Mouse (Mus musculus): ENCODE measurements around the gene Asb6. TPM values are rescaled to one million over a fixed set of nuclear protein-coding genes. Genes with fewer than 3 reads are reported as not detected.

Gene Asb6
- polyA plus RNA-seq, 1 experiment = 16.3 TPM

DNA sequence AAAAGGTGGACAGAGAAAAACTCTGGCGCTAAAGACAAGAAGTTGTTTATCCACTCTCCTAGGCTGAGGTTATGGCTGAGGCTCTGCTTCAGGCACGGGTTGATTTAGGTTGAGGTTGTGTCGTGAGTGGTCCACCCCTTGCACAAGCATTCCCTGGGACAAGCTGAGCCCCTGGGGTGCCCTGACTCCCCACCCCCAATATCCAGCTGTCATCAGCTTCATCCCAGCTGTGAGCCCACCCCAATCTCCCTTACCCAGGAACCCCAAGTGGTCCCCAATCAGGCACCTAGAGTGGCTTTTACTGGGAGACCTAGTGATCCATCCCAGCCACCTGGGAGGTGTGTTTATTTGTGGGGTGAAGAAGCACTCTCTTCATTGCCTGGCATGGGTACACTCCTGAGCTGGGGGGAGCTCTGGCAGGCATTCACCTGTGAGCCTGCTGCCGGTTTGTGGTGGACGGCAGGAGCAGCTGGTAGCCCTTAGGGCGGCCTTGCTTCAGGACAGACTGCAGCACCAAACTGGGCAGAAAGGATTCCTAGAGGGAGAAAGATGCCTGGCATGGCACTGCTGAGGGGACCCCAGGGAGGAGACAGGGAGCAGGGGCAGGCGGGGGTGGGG, 34.8 kb downstream of the Asb6 start:
- H3K27me3 ChIP-seq (ENCODE audit: control insufficient read depth) = peaks cover 58% of the 10 kb centered on the region
- H3K4me1 ChIP-seq (ENCODE audit: control insufficient read depth) = peaks cover 22% of the 10 kb centered on the region
- TF ChIP-seq TAL1 (IDR thresholded peaks at IDR 0.05; ENCODE audit: low read length) = no peak
- peak overlapping the region; percentile 59 for H3K4me3 ChIP-seq (replicated peaks)
- no peaks in the 10 kb centered on the region for H3K9me3 ChIP-seq (ENCODE audit: control insufficient read depth, low read length)
- no peaks in the 10 kb centered on the region for H3K36me3 ChIP-seq (ENCODE audit: control insufficient read depth)

DNA sequence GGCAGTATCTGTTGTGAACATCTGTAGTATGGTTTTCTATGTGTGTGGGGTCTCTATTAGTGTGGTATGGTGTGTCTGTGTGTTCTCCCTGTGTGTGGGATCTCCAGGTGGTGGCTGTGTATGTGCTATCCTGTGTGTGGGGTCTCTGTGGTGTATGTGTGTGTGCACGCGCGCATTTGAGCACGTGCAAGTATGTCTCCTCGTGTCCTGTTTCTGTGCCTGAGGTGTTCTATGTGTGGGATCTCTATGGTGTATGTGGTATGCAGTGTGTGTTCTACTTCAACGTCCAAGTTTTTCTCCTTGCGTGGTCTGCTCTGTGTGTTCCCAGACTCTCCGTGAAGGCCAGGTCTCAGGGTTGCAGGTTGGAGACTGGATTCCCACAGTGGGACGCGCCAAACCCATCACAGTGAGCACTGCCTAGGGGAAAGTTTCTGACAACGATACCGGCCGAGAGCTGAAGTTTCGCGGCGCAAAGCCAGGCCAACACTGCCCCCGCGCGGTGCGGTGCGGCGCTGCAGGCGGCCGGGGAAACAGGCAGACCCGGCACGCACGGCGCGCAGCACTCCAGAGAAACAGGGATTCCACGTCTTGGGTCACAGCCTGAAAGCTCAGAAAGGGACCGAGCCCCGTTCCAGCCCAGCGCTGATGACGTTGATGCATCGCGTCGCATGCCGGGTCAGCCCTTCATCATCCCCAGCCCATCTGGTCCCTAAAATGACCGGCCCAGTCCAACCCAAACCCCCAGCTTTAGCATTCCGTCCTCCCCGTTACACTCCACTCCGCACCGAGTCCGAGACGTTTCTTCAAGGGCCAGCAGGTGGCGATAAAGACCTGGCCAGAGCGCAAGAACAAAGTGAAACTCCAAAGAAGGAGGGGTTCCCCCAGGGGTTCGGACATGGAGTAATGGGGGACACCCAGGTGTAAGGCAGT, 35.7 kb downstream of the Asb6 start:
- H3K4me1 ChIP-seq (ENCODE audit: control insufficient read depth) = peaks cover 22% of the 10 kb centered on the region
- H3K27me3 ChIP-seq (ENCODE audit: control insufficient read depth) = peaks cover 49% of the 10 kb centered on the region
- TF ChIP-seq TAL1 (IDR thresholded peaks at IDR 0.05; ENCODE audit: low read length) = no peak
- TF ChIP-seq GATA1 (IDR thresholded peaks at IDR 0.05; ENCODE audit: low read length) = no peak
- H3K9me3 ChIP-seq (ENCODE audit: control insufficient read depth, low read length) = no peaks in the 10 kb centered on the region
- H3K36me3 ChIP-seq (ENCODE audit: control insufficient read depth) = no peaks in the 10 kb centered on the region
- peak overlapping the region; percentile 59 for H3K4me3 ChIP-seq (replicated peaks)

DNA sequence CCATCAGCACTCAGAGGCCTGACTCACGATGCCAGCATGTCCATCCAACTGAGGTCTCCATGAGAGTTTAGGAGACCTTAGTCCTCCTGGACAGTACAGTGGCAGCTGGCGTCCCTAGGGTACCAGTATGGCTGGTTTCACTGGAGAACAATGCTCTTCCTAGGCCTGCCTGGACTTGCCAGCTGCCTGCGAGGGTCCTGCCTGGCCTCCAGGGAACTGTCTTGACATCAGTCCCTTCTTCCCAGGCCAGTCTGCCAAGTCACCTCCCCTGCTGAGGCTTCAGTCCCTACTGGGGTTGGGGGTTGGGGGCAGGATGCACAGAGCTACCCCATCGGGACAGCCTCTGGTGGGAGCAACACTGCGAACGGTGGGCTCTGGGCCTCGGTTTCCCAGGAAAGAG, 38.1 kb downstream of the Asb6 start:
- TF ChIP-seq TAL1 (IDR thresholded peaks at IDR 0.05; ENCODE audit: low read length) = no peak
- no peak for TF ChIP-seq GATA1 (IDR thresholded peaks at IDR 0.05; ENCODE audit: low read length)
- no peaks in the 10 kb centered on the region for H3K36me3 ChIP-seq (ENCODE audit: control insufficient read depth)
- H3K27me3 ChIP-seq (ENCODE audit: control insufficient read depth) = peaks cover 33% of the 10 kb centered on the region
- H3K4me1 ChIP-seq (ENCODE audit: control insufficient read depth) = peaks cover 22% of the 10 kb centered on the region
- H3K9me3 ChIP-seq (ENCODE audit: control insufficient read depth, low read length) = no peaks in the 10 kb centered on the region
- no peak overlapping the region for H3K4me3 ChIP-seq (replicated peaks)

DNA sequence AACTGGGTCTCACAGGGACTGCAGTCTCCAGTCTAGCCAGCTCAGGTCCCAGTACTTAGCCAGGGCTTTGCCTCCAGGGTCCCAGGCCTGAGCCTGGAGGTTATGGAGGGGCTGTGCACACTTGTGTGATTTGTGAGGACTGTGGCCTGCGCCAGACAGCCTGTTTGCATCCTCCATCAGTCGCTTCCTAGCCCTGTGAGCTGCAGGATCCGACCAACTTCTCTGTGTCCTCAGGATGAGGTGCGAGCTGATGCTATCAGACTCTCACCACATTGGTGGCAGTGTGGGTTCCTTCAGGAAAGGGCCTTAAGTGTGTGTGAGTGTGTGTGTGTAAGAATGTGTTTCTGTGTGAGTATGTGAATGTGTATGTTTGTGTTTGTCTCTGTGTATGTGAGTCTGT, 42.7 kb downstream of the Asb6 start:
- no peak for TF ChIP-seq TAL1 (IDR thresholded peaks at IDR 0.05; ENCODE audit: low read length)
- TF ChIP-seq GATA1 (IDR thresholded peaks at IDR 0.05; ENCODE audit: low read length) = no peak
- H3K4me1 ChIP-seq (ENCODE audit: control insufficient read depth) = peaks cover 20% of the 10 kb centered on the region
- no peaks in the 10 kb centered on the region for H3K9me3 ChIP-seq (ENCODE audit: control insufficient read depth, low read length)
- no peaks in the 10 kb centered on the region for H3K36me3 ChIP-seq (ENCODE audit: control insufficient read depth)
- no peak overlapping the region for H3K4me3 ChIP-seq (replicated peaks)
- peaks cover 50% of the 10 kb centered on the region for H3K27me3 ChIP-seq (ENCODE audit: control insufficient read depth)

DNA sequence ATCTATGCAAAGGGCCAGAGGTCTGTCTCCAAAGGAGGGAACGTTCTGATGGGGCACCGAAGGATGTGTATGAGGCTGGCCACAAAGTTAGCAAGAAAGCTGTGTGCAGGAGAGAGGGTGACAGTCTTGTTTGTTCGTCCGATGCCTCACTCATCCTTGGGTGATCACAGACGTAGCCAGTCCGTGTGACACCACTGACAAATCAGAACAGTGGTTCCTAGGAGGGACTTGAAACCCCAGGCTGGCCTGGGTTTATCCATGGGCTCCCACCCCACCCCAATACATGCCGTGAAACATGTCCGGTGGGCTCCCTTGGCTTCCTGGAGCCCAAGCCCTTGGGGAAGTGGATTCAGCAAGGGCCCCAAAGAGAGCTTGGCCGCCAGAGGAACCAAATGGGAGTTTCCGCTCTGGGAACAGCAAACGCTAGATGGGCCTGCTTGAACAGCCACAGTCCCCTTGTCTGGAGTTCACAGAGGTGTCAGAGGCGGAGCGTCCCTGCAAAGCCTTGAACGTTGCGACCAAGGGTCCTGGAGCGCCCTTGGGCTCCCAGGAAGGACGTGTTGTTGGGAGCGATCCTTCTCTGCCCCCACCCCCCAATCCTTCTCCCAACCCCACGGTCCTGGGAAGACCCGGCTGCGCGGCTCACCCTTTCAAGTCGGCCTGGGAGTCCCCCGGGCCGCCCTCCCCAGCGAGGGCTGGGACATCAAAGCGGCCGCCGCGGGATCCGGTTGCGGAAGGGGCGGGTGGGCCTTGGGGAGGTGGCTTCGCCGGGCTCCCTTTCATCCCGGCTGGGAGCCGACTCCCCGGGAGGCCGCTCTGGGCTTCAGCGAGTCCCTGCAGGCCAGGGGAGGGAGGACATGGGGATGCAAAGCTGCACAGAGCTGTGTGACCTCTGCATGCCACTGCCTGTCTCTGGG, 45.8 kb downstream of the Asb6 start:
- Histone ChIP-seq H3K4me1 (ENCODE audit: control insufficient read depth) (peaks cover 20% of the 10 kb centered on the region), H3K4me3 (replicated peaks) (peak overlapping the region; percentile 35), H3K9me3 (ENCODE audit: control insufficient read depth, low read length) (no peaks in the 10 kb centered on the region), H3K36me3 (ENCODE audit: control insufficient read depth) (no peaks in the 10 kb centered on the region), H3K27me3 (ENCODE audit: control insufficient read depth) (peaks cover 48% of the 10 kb centered on the region)
- no peak for TF ChIP-seq GATA1 (IDR thresholded peaks at IDR 0.05; ENCODE audit: low read length)
- no peak for TF ChIP-seq TAL1 (IDR thresholded peaks at IDR 0.05; ENCODE audit: low read length)

DNA sequence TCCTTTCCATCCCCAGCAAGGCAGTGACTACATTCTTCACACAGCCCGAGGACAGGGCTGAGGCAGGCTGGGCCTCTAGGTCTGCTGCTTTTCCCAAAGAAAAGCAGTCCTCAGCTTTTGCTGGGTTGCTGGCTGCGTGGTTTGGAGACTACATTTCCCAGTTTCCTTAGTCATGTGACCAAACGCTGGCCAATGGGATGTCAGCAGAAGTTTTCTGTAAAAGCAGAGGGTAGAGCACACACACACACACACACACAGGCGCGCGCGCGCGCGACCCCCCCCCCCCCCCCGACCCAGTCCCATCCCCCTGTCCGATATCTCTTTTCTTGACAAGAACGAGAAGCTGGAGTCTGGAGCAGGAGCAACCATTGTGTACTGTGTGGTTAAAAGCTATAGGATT, 46.8 kb downstream of the Asb6 start:
- H3K4me3 ChIP-seq (replicated peaks) = no peak overlapping the region
- peaks cover 47% of the 10 kb centered on the region for H3K27me3 ChIP-seq (ENCODE audit: control insufficient read depth)
- TF ChIP-seq GATA1 (IDR thresholded peaks at IDR 0.05; ENCODE audit: low read length) = no peak
- no peak for TF ChIP-seq TAL1 (IDR thresholded peaks at IDR 0.05; ENCODE audit: low read length)
- H3K4me1 ChIP-seq (ENCODE audit: control insufficient read depth) = peaks cover 25% of the 10 kb centered on the region
- no peaks in the 10 kb centered on the region for H3K9me3 ChIP-seq (ENCODE audit: control insufficient read depth, low read length)
- no peaks in the 10 kb centered on the region for H3K36me3 ChIP-seq (ENCODE audit: control insufficient read depth)

DNA sequence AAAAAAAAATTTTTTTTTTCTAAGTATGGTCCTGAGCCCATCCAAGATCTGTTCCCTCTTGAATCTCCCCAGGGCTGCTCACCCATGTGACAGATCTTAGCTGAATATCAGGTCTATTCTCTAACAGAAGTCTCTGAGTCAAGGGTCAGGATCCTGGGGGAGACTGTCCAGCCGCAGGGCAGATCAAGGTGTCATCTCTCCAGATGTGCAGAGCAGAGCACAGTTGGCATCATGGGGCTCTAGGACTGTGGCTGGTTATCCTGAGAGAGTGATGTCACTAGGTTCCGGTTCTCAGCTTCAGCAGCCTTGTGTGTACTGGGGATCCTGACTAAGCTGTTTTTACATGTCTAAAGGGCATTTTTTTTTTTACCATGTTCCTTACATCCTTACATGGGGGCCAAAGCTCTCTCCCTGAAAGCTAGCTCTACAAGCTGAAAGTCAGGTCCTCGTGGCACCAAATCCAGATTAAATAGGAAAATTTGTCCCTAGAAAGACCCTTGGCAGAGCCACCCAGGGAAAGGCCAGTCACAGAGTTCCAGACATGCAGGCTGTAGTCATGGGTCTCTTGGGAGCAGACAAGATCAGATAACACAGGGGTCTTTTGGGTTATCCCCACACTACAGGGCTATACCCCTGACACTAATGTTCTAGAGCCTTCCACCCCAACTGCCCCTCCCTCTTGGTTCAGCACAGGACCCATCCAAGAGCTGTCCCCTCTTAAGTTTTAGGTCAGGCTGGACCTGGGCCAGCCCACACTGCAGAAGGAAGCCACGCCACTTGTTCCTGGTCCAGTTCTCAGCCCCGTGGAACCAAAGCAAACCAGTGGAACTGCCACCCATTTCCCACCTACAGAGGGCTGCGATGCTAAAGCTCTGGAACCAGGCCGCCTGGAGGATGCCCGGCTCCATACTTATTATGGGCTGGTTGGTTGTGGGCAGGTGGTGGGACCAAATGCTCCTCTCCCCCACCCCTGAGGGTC, 47.5 kb downstream of the Asb6 start:
- Histone ChIP-seq H3K4me1 (ENCODE audit: control insufficient read depth) (peaks cover 33% of the 10 kb centered on the region), H3K9me3 (ENCODE audit: control insufficient read depth, low read length) (no peaks in the 10 kb centered on the region), H3K36me3 (ENCODE audit: control insufficient read depth) (no peaks in the 10 kb centered on the region), H3K27me3 (ENCODE audit: control insufficient read depth) (peaks cover 46% of the 10 kb centered on the region), H3K4me3 (replicated peaks) (no peak overlapping the region)
- TF ChIP-seq GATA1 (IDR thresholded peaks at IDR 0.05; ENCODE audit: low read length) (no peak), TAL1 (IDR thresholded peaks at IDR 0.05; ENCODE audit: low read length) (no peak)

DNA sequence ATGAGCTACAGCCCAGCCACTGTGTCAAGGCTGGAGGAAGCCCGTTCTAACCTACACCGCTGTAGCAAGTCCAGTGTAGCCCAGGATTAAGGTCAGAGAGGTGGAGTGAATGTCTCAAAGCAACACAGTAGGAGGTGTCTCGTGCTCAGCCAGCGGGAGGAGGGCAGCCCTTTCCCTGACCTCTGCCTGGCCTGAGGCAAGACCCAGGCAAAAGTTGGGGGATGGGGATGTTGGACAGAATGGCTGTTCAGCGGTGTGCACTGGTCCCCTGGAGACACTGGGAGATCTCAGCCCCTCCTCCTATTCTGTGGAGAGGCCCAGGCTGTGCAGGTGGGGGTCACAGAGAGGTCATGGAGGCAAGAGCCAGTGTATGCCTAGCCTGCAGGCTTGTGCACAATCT, 50.9 kb downstream of the Asb6 start:
- peaks cover 12% of the 10 kb centered on the region for H3K27me3 ChIP-seq (ENCODE audit: control insufficient read depth)
- TF ChIP-seq TAL1 (IDR thresholded peaks at IDR 0.05; ENCODE audit: low read length) (no peak), GATA1 (IDR thresholded peaks at IDR 0.05; ENCODE audit: low read length) (no peak)
- H3K4me1 ChIP-seq (ENCODE audit: control insufficient read depth) = peaks cover 48% of the 10 kb centered on the region
- H3K4me3 ChIP-seq (replicated peaks) = no peak overlapping the region
- no peaks in the 10 kb centered on the region for H3K36me3 ChIP-seq (ENCODE audit: control insufficient read depth)
- H3K9me3 ChIP-seq (ENCODE audit: control insufficient read depth, low read length) = no peaks in the 10 kb centered on the region

Data from erythroblast, embryonic 14.5 days (primary cell).